ENCODE assay signal across 16 mouse cellular contexts in the genomic region with DNA sequence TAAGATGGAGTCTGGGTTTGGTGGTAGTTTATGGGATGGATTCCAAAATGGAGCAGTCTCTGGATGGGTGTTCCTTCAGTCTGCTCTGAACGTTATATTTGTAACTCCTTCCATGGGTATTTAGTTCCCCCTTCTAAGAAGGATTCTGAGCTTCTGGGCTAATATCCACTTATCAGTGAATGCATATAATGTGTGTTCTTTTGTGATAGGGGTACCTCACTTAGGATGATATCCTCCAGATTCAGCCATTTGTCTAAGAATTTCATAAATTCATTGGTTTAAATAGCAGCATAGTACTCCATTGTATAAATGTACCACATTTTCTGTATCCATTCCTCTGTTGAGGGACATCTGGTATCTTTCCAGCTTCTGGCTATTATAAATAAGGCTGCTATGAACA.
"Had no signal": no experiment of that assay in that cellular context is flagged by ENCODE, and none has a peak within 500 bp of the region (broad histone marks: within the 10 kb centered on the region; RNA-seq: fewer than 3 reads in every experiment).

No protein-coding gene starts in this region.

- H3K4me3 ChIP-seq: neural tube, embryonic 13.5 days; neural tube, embryonic 15.5 days; stomach, embryonic 15.5 days had no signal

- DNase-seq: retina, postnatal 1 day; right cerebral cortex, adult 18-20 months; right cerebral cortex, postnatal 14 days; right cerebral cortex, postnatal 25 days; right cerebral cortex, postnatal 4 days; spleen, adult 18-20 months; thymus, adult 18-20 months; thymus, adult 2 months; thymus, postnatal 14 days; thymus, postnatal 25 days; thymus, postnatal 36 days; thymus, postnatal 4 days had no signal

- H3K4me2 ChIP-seq: neural tube, embryonic 13.5 days; neural tube, embryonic 15.5 days; stomach, embryonic 15.5 days had no signal

- H3K9me3 ChIP-seq: neural tube, embryonic 13.5 days; neural tube, embryonic 15.5 days; stomach, embryonic 15.5 days had no signal

- H3K27ac ChIP-seq: neural tube, embryonic 13.5 days; neural tube, embryonic 15.5 days; stomach, embryonic 15.5 days; stomach, postnatal 0 days had no signal

- H3K27me3 ChIP-seq: neural tube, embryonic 13.5 days; neural tube, embryonic 15.5 days; stomach, embryonic 15.5 days had no signal

- H3K36me3 ChIP-seq: neural tube, embryonic 13.5 days; neural tube, embryonic 15.5 days; stomach, embryonic 15.5 days had no signal

- H3K9ac ChIP-seq: neural tube, embryonic 13.5 days; neural tube, embryonic 15.5 days; stomach, embryonic 15.5 days had no signal

- H3K4me1 ChIP-seq: neural tube, embryonic 13.5 days; neural tube, embryonic 15.5 days; stomach, embryonic 15.5 days had no signal
